Mouse (Mus musculus) ES-E14 (cell line): ENCODE measurements at regions not wholly inside any gene's neighbourhood (a gene's known extent, or its start where the extent isn't known, plus 50 kb on each side); places are given as distances from the start of the nearest gene placed in this dataset.

Experiments
- CHD2 ChIP-seq: IDR thresholded peaks from 2 replicates; pipeline ENCODE4 v1.6.1; 2014; ENCODE audit warnings: mild to moderate bottlenecking, low read depth, low read length, inconsistent platforms
- HCFC1 ChIP-seq: IDR thresholded peaks from 2 replicates; pipeline ENCODE4 v1.6.1; 2012; ENCODE audit warnings: low read length, inconsistent platforms, borderline replicate concordance; ENCODE audit not compliant: insufficient read depth
- MAFK ChIP-seq: IDR thresholded peaks from 2 replicates; pipeline ENCODE4 v1.6.1; 2014; ENCODE audit warnings: mild to moderate bottlenecking, low read depth, low read length, inconsistent platforms; ENCODE audit not compliant: insufficient read depth
- ZC3H11A ChIP-seq: IDR thresholded peaks from 2 replicates; pipeline ENCODE4 v1.6.1; 2012; ENCODE audit warnings: low read depth, mild to moderate bottlenecking, inconsistent platforms, low read length, borderline replicate concordance
- ZNF384 ChIP-seq: IDR thresholded peaks from 2 replicates; pipeline ENCODE4 v1.6.1; 2012; ENCODE audit warnings: low read depth, low read length, inconsistent platforms

DNA sequence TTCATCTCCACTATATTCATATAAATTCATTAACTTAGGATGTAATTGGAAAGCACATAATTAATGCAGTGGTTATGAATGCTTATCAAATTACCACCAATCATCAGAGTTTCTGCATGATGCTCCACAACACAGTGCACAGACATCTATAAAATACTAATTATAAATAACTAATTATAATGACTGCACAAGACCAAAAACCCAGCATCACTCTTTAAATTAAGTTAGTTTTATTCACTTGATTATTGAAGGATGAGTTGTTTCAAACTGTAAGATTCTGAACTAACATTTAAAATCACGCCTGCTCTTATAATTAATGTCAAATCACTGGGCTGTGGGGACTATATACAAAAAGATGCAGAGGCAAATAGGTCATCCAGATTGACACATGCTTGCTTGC, 212.7 kb upstream of the Ncam2 start:
- TF ChIP-seq ZC3H11A = no peak
- no peak for TF ChIP-seq CHD2
- TF ChIP-seq MAFK = no peak
- TF ChIP-seq ZNF384 = no peak
- TF ChIP-seq HCFC1 = no peak
